Mouse (Mus musculus) central nervous system, embryonic 14 days (tissue): ENCODE data around the gene Pde3a. TPM values are rescaled to one million over a fixed set of nuclear protein-coding genes. Genes with fewer than 3 reads are reported as not detected.

ENCODE experiments used
- polyA plus RNA-seq: library from polyadenylated mRNA; depleted of rRNA; stranded (reverse); fragments of >200 nt; gene quantifications from 2 replicates; pipeline ENCODE4 v1.2.3, GENCODE M21; 2012; rRNA removed

The Pde3a gene
- polyA plus RNA-seq = 1.5 and 2.4 TPM in 2 replicates

GRCm38 (mm10) chr6:141248691-141249584 lies at the start of gene Pde3a:
Gene Pde3a (plus strand): TSS chr6:141249269.

GRCm38 (mm10) chr6:141523747-141524640 lies 274.9 kb downstream of the Pde3a start, which contains the start of gene Slco1c1:
Gene Slco1c1 (plus strand): TSS chr6:141524368.

